Mouse (Mus musculus): Measurements from ENCODE around the gene H6pd. TPM values are rescaled to one million over a fixed set of nuclear protein-coding genes. Genes with fewer than 3 reads are reported as not detected.

The H6pd gene
- polyA plus RNA-seq, 1 experiment from 2014 or later: 38.3 TPM

DNA sequence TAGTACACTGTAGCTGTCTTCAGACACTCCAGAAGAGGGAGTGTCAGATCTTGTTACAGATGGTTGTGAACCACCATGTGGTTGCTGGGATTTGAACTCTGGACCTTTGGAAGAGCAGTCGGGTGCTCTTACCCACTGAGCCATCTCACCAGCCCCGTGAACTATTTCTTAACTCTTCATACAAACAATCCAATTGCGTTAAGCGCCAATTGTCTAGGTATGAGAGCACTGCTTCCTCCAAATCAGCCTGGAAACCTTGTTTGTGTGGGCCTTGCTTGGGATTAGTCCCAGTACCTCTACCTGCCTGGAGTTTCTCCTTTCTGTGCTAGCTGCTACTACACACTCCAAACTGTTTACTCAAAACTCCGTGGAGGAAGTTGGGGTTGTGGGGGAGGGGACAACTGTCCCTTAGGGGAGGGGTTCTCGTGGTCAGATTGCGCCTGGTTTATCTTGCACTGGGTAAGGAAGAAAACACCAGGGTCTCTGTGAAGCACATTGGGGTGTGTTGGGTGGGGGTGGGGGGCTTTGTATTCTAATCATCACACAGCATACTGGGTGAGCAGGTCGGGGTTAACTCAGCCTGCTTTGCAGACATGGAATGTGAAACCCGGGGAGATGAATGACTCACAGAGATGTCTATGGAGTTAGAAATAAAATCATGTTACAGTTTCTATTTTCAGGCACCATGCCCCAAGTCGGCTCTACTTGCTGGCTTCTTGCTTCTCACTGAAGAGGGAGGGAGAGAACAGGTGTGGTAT, 2.9 kb upstream of the H6pd start:
- no peaks in the 10 kb centered on the region for H3K9me3 ChIP-seq (ENCODE audit: control insufficient read depth, low read length)
- WGBS: 23% methylated on average over 10 of the region's 10 CpGs
- no peak overlapping the region for H3K9ac ChIP-seq (ENCODE audit: low read length)
- H3K27ac ChIP-seq (ENCODE audit: low read length): no peak overlapping the region
- H3K27me3 ChIP-seq (ENCODE audit: control insufficient read depth, insufficient read depth, low read depth, low read length): no peaks in the 10 kb centered on the region
- H3K4me2 ChIP-seq (ENCODE audit: low read depth, low read length): no peak overlapping the region
- no peak overlapping the region for H3K4me3 ChIP-seq (ENCODE audit: low read length)
- H3K36me3 ChIP-seq (ENCODE audit: control insufficient read depth, insufficient read depth, low read length): no peaks in the 10 kb centered on the region
- peaks cover 14% of the 10 kb centered on the region for H3K4me1 ChIP-seq (replicated peaks; ENCODE audit: control insufficient read depth, insufficient read depth, low read length)
- ATAC-seq (ENCODE audit: low read depth): no peak

DNA sequence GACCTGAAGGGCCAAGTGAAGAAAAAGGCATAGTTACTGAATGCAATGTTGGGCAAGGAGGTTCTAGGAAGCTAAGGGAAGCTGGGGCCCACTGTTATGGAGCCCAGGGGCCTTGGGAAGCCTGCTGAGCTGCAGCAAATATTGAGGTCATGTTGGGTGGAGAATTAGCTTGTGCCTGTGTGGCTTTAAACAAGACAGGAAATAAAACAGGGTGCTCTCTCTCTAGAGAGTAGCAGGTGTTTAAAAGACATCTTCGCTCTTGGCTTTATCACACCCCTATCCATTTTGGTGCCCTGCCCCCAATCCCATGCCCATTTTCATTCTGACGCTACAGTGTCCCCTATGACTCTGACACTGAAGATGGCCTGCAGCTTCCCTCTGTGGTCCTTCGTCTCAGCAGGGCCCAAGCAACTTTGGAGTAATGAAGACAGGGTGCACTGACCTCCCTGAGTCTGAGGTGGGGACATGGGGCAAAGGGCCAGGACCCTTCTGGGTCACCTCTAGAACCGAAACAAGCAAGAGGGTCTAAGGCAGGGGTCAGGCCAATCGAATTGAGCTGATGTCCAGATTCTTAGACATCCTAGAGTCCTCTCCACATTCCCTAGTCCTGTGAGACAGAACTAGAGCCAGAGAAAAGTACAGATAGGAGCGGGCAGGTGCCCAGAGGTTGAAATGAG, 1.4 kb upstream of the H6pd start:
- H3K4me2 ChIP-seq (ENCODE audit: low read depth, low read length): no peak overlapping the region
- no peaks in the 10 kb centered on the region for H3K9me3 ChIP-seq (ENCODE audit: control insufficient read depth, low read length)
- no peak overlapping the region for H3K9ac ChIP-seq (ENCODE audit: low read length)
- WGBS: 91% methylated on average over 6 of the region's 6 CpGs
- no peaks in the 10 kb centered on the region for H3K36me3 ChIP-seq (ENCODE audit: control insufficient read depth, insufficient read depth, low read length)
- H3K4me1 ChIP-seq (replicated peaks; ENCODE audit: control insufficient read depth, insufficient read depth, low read length): peaks cover 28% of the 10 kb centered on the region
- no peak overlapping the region for H3K4me3 ChIP-seq (ENCODE audit: low read length)
- ATAC-seq (ENCODE audit: low read depth): no peak
- no peak overlapping the region for H3K27ac ChIP-seq (ENCODE audit: low read length)
- H3K27me3 ChIP-seq (ENCODE audit: control insufficient read depth, insufficient read depth, low read depth, low read length): no peaks in the 10 kb centered on the region

DNA sequence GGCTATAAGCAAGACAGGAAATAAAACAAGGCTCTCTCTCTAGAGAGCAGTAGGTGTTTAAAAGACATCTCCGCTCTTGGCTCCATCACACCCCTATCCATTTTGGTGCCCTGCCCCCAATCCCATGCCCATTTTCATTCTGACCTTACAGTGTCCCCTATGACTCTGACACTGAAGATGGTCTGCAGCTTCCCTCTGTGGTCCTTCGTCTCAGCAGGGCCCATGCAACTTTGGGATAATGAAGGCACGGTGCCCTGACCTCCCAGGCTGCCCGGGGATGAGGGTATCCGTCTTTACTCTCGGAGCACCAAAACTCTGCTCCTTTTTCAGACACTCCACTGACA, 736 bp upstream of the H6pd start:
- WGBS: 80% methylated on average over 6 of the region's 6 CpGs
- no peak for ATAC-seq (ENCODE audit: low read depth)
- H3K4me2 ChIP-seq (ENCODE audit: low read depth, low read length): peak overlapping the region; percentile 78; the same call in 1 of the 2 replicates

DNA sequence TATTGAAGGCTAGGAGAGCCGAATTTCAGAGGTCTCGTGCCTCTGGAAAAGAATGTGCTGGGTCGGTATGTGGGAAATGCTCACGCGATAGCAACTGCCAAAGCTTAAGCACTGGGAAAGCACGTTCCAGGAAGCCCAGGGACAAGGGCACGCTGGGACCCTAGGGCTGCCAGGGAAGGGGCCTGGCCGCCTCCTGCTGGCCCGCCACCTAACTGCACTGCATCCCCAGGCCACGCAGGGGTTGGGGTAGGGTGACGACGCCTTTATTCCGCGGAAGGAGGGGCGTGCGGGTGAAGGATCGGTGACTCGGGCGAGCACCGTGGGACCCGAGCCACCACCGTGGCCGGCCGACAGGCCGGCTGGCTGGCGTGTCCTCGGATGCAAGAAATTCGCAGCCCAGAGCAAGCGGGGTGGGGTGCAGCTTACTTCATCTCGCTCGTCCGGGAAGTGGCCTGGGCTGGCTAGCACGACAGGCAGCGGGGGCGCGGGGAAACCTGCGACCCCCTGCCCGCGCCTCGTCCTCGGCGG, 434 bp downstream of the H6pd start:
- Histone ChIP-seq H3K27ac (ENCODE audit: low read length) (peak overlapping the region; percentile 99), H3K4me1 (replicated peaks; ENCODE audit: control insufficient read depth, insufficient read depth, low read length) (peaks cover 44% of the 10 kb centered on the region), H3K4me3 (ENCODE audit: low read length) (peak overlapping the region; percentile 72), H3K9ac (ENCODE audit: low read length) (peak overlapping the region; percentile 90), H3K36me3 (ENCODE audit: control insufficient read depth, insufficient read depth, low read length) (no peaks in the 10 kb centered on the region), H3K4me2 (ENCODE audit: low read depth, low read length) (peak overlapping the region; percentile 78), H3K9me3 (ENCODE audit: control insufficient read depth, low read length) (no peaks in the 10 kb centered on the region), H3K27me3 (ENCODE audit: control insufficient read depth, insufficient read depth, low read depth, low read length) (no peaks in the 10 kb centered on the region)
- under 1% methylated on average over 42 of the region's 42 CpGs for WGBS
- peak; percentile 87 for ATAC-seq (ENCODE audit: low read depth)

More for the DNA sequence above, 736 bp upstream of the H6pd start:
- Histone ChIP-seq H3K27ac (ENCODE audit: low read length) (peak overlapping the region; percentile 99), H3K9me3 (ENCODE audit: control insufficient read depth, low read length) (no peaks in the 10 kb centered on the region), H3K4me3 (ENCODE audit: low read length) (no peak overlapping the region), H3K9ac (ENCODE audit: low read length) (no peak overlapping the region), H3K4me1 (replicated peaks; ENCODE audit: control insufficient read depth, insufficient read depth, low read length) (peaks cover 34% of the 10 kb centered on the region), H3K27me3 (ENCODE audit: control insufficient read depth, insufficient read depth, low read depth, low read length) (no peaks in the 10 kb centered on the region), H3K36me3 (ENCODE audit: control insufficient read depth, insufficient read depth, low read length) (no peaks in the 10 kb centered on the region)

DNA sequence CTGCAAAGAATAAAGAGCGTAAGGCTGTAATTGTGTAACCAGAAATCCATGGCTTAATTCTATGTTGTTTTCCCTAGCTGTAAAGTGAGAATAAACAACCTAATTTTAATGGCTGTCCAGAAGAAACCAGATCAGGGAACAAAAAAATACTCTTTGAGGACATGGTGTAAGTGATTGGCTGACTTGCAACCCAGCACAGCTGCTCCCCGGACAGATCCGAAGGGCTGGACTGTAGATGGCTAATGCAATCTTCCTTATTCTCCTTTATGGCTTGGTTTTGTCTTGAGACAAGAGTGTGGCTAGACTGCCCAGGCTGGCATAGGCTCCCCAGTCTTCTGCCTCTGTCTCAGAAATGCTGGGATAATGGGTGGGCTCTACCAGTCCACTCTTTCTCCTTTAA, 1.4 kb downstream of the H6pd start:
- H3K36me3 ChIP-seq (ENCODE audit: control insufficient read depth, insufficient read depth, low read length): no peaks in the 10 kb centered on the region
- no peaks in the 10 kb centered on the region for H3K9me3 ChIP-seq (ENCODE audit: control insufficient read depth, low read length)
- H3K4me2 ChIP-seq (ENCODE audit: low read depth, low read length): peak overlapping the region; percentile 78
- peaks cover 52% of the 10 kb centered on the region for H3K4me1 ChIP-seq (replicated peaks; ENCODE audit: control insufficient read depth, insufficient read depth, low read length)
- H3K9ac ChIP-seq (ENCODE audit: low read length): no peak overlapping the region
- peak overlapping the region; percentile 99 for H3K27ac ChIP-seq (ENCODE audit: low read length)
- ATAC-seq (ENCODE audit: low read depth): peak; percentile 27
- WGBS: 62% methylated on average over 3 of the region's 3 CpGs
- no peaks in the 10 kb centered on the region for H3K27me3 ChIP-seq (ENCODE audit: control insufficient read depth, insufficient read depth, low read depth, low read length)
- peak overlapping the region; percentile 72 for H3K4me3 ChIP-seq (ENCODE audit: low read length)

DNA sequence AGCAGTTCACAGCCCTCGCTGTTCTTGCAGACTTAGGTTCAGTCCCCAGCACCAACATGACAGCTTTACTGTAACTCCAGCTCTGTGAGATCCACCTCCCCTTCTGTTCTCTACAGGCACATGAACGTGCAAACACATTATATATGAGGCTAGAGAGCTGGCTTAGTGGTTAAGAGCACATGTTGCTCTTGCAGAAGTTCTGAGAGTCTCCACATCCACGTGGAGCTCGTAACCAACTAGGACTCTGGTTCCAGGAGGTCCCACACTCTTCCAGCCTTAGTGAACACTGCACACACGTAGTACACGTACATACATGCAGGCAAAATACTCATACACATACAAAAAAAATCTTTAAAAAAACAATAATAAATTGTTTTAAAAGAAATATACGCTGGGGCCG, 1.8 kb downstream of the H6pd start:
- Histone ChIP-seq H3K27ac (ENCODE audit: low read length) (peak overlapping the region; percentile 99), H3K4me3 (ENCODE audit: low read length) (no peak overlapping the region), H3K4me2 (ENCODE audit: low read depth, low read length) (peak overlapping the region; percentile 78), H3K9me3 (ENCODE audit: control insufficient read depth, low read length) (no peaks in the 10 kb centered on the region), H3K9ac (ENCODE audit: low read length) (0 out of 2 replicates have a peak overlapping the region, but pooled peaks have one; percentile 0), H3K36me3 (ENCODE audit: control insufficient read depth, insufficient read depth, low read length) (no peaks in the 10 kb centered on the region), H3K27me3 (ENCODE audit: control insufficient read depth, insufficient read depth, low read depth, low read length) (no peaks in the 10 kb centered on the region), H3K4me1 (replicated peaks; ENCODE audit: control insufficient read depth, insufficient read depth, low read length) (peaks cover 57% of the 10 kb centered on the region)
- ATAC-seq (ENCODE audit: low read depth): no peak
- 40% methylated on average over 8 of the region's 8 CpGs for WGBS

DNA sequence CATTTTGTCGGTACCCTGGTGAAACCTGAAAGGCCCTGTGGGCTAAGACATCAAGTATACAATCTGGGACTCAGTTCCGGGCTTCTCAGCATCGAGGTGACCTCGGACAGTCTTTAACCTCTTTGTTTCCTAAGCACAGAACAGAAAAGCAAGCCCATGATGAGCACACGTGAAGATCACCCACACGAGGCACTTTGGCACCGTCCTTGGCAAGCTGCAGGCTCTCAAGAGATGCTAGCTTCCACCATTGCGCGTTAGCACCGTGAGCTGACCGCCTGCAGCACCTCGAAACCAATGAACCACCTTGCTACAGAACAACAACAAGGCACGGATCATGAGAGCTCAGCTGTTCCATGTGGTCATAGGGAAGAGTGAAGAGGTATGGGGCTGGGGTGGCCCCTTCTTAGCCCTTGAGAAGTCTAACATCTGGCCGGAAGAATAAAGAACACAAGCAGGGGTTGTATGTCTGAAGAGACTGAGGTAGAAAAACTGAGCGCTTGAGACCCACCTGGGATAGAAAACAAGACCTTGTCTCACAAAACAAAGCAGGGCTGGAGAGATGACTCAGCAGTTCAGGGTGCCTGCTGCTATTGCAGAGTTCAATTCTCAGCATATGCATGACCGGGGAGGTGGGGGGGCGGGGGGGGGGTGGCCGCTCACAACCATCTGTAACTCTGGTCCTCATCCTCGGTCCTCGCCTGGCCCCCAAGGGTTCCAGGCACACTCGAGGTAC, 2.5 kb downstream of the H6pd start:
- H3K27me3 ChIP-seq (ENCODE audit: control insufficient read depth, insufficient read depth, low read depth, low read length): no peaks in the 10 kb centered on the region
- 71% methylated on average over 21 of the region's 21 CpGs for WGBS
- peaks cover 59% of the 10 kb centered on the region for H3K4me1 ChIP-seq (replicated peaks; ENCODE audit: control insufficient read depth, insufficient read depth, low read length)
- H3K27ac ChIP-seq (ENCODE audit: low read length): peak overlapping the region; percentile 99
- ATAC-seq (ENCODE audit: low read depth): no peak
- H3K9ac ChIP-seq (ENCODE audit: low read length): peak overlapping the region; percentile 8; the same call in 1 of the 2 replicates
- H3K4me3 ChIP-seq (ENCODE audit: low read length): no peak overlapping the region
- no peaks in the 10 kb centered on the region for H3K36me3 ChIP-seq (ENCODE audit: control insufficient read depth, insufficient read depth, low read length)
- H3K4me2 ChIP-seq (ENCODE audit: low read depth, low read length): peak overlapping the region; percentile 78
- no peaks in the 10 kb centered on the region for H3K9me3 ChIP-seq (ENCODE audit: control insufficient read depth, low read length)

DNA sequence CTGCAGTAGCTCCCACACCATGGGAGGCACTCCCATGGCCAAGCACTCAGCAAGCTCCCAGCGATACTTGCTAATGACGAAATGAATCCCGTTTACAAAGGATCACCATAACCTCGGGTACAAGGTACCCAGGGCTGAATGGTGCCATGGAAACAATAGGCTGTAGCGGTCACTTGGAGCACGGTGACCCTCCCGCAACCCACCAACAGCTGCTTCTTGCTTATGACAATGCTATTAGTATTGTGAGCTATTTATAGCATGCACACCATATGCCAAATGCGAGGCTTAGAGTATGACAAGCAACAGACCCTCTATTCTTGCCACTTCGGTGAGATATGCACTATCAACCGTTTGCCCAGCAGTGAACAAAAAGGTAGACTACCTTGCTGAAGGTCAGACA, 3.6 kb downstream of the H6pd start:
- Histone ChIP-seq H3K4me2 (ENCODE audit: low read depth, low read length) (no peak overlapping the region), H3K4me3 (ENCODE audit: low read length) (no peak overlapping the region), H3K9me3 (ENCODE audit: control insufficient read depth, low read length) (no peaks in the 10 kb centered on the region), H3K27ac (ENCODE audit: low read length) (no peak overlapping the region), H3K4me1 (replicated peaks; ENCODE audit: control insufficient read depth, insufficient read depth, low read length) (peaks cover 70% of the 10 kb centered on the region), H3K9ac (ENCODE audit: low read length) (no peak overlapping the region), H3K27me3 (ENCODE audit: control insufficient read depth, insufficient read depth, low read depth, low read length) (no peaks in the 10 kb centered on the region), H3K36me3 (ENCODE audit: control insufficient read depth, insufficient read depth, low read length) (no peaks in the 10 kb centered on the region)
- 80% methylated on average over 10 of the region's 10 CpGs for WGBS
- ATAC-seq (ENCODE audit: low read depth): no peak

DNA sequence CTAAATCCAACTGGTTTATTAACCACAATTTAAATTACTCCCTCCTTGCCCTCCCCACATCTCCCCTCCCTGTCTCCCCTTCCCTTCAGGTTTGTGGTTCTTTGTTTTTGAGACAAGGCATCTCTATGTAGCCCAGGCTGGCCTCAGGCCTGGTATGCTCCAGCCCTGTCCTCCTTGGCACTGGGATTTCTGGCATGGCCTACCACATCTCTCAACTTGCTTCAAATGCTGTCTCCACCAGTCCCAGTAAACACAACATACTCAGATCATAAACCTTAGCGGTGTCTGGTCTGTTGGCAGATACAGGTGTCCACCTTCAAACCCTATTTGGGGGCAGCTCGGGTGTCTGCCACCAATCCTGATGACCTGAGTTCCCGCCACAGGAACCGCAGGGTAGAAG, 5.2 kb downstream of the H6pd start:
- 48% methylated on average over 4 of the region's 4 CpGs for WGBS
- Histone ChIP-seq H3K36me3 (ENCODE audit: control insufficient read depth, insufficient read depth, low read length) (no peaks in the 10 kb centered on the region), H3K9me3 (ENCODE audit: control insufficient read depth, low read length) (no peaks in the 10 kb centered on the region), H3K4me2 (ENCODE audit: low read depth, low read length) (peak overlapping the region; percentile 40), H3K27me3 (ENCODE audit: control insufficient read depth, insufficient read depth, low read depth, low read length) (no peaks in the 10 kb centered on the region), H3K4me1 (replicated peaks; ENCODE audit: control insufficient read depth, insufficient read depth, low read length) (peaks cover 74% of the 10 kb centered on the region), H3K9ac (ENCODE audit: low read length) (no peak overlapping the region), H3K4me3 (ENCODE audit: low read length) (no peak overlapping the region), H3K27ac (ENCODE audit: low read length) (peak overlapping the region; percentile 88)
- no peak for ATAC-seq (ENCODE audit: low read depth)
